Mouse (Mus musculus) thymus, adult 2 months (tissue): ENCODE results near the gene Spop. TPM values are rescaled to one million over a fixed set of nuclear protein-coding genes. Genes with fewer than 3 reads are reported as not detected.

Experiments
- DNase-seq: peaks from one replicate; pipeline ENCODE4 v3.0.0; 2021
- H3K27ac ChIP-seq: fragments of 200-500 bp; 2 replicates; pipeline ENCODE4 v1.5.1; 2012; ENCODE audit warnings: low read length, control low read depth; ENCODE audit not compliant: control insufficient read depth, insufficient read depth
- H3K27me3 ChIP-seq: fragments of 200-500 bp; 2 replicates; pipeline ENCODE4 v1.6.1; 2012; ENCODE audit warnings: mild to moderate bottlenecking, low read length, moderate library complexity, mixed read lengths; ENCODE audit not compliant: control insufficient read depth, insufficient read depth
- H3K36me3 ChIP-seq: fragments of 200-500 bp; 2 replicates; pipeline ENCODE4 v1.6.1; 2012; ENCODE audit warnings: mild to moderate bottlenecking, low read length, moderate library complexity; ENCODE audit not compliant: control insufficient read depth, insufficient read depth
- H3K4me1 ChIP-seq: fragments of 200-500 bp; replicated peaks from 2 replicates; pipeline ENCODE4 v1.6.1; 2012; ENCODE audit warnings: low read length; ENCODE audit not compliant: control insufficient read depth, insufficient read depth
- H3K4me3 ChIP-seq: fragments of 200-500 bp; 2 replicates; pipeline ENCODE4 v1.5.1; 2012; ENCODE audit warnings: mild to moderate bottlenecking, low read length, control low read depth, moderate library complexity; ENCODE audit not compliant: control insufficient read depth, insufficient read depth
- CTCF ChIP-seq: fragments of 200-500 bp; IDR thresholded peaks from 2 replicates; pipeline ENCODE4 v1.5.1; 2012; ENCODE audit warnings: mild to moderate bottlenecking, control low read depth, low read length, moderate library complexity, borderline replicate concordance; ENCODE audit not compliant: control insufficient read depth, poor library complexity, insufficient read depth; ENCODE audit errors: extremely low read depth
- POLR2A ChIP-seq: fragments of 200-500 bp; IDR thresholded peaks from 2 replicates; pipeline ENCODE4 v1.6.1; 2012; ENCODE audit warnings: mild to moderate bottlenecking, low read length, control low read depth, moderate library complexity; ENCODE audit not compliant: control insufficient read depth, poor library complexity, insufficient read depth; ENCODE audit errors: extremely low read depth
- WGBS: fragments of 180-500 bp; shearing (Covaris S2); methylation state at CpG from one replicate; pipeline ENCODE4 v1.1.7; 2018; 5-methylcytosine and 5-hydroxymethylcytosine counted together
- polyA plus RNA-seq: library from polyadenylated mRNA; depleted of rRNA; stranded (reverse); fragments of >200 nt; gene quantifications from 2 replicates; pipeline ENCODE4 v1.2.3, GENCODE M21; 2012

Spop gene
- polyA plus RNA-seq, 1 experiment = 47.9 TPM

- WGBS = 98% methylated on average over 1 of the region's 1 CpGs
- no peak overlapping the region for H3K4me3 ChIP-seq
- H3K4me1 ChIP-seq = no peaks in the 10 kb centered on the region
- no peaks in the 10 kb centered on the region for H3K27me3 ChIP-seq
- TF ChIP-seq CTCF (no peak), POLR2A (no peak)
- no peak for DNase-seq
- peaks cover 53% of the 10 kb centered on the region for H3K36me3 ChIP-seq
- H3K27ac ChIP-seq = no peak overlapping the region
These were observed 59.6 kb downstream of the Spop start for GRCm38 (mm10) chr11:95473456-95473855.

- 94% methylated on average over 7 of the region's 7 CpGs for WGBS
- no peak overlapping the region for H3K4me3 ChIP-seq
- peaks cover 42% of the 10 kb centered on the region for H3K36me3 ChIP-seq
- H3K27me3 ChIP-seq = no peaks in the 10 kb centered on the region
- DNase-seq = no peak
- H3K27ac ChIP-seq = no peak overlapping the region
- TF ChIP-seq POLR2A (no peak), CTCF (no peak)
- no peaks in the 10 kb centered on the region for H3K4me1 ChIP-seq
These were observed 62.4 kb downstream of the Spop start for GRCm38 (mm10) chr11:95476323-95476722.

- H3K27ac ChIP-seq = no peak overlapping the region
- TF ChIP-seq POLR2A = no peak
- no peak for TF ChIP-seq CTCF
- H3K4me1 ChIP-seq = no peaks in the 10 kb centered on the region
- H3K4me3 ChIP-seq = no peak overlapping the region
- no peaks in the 10 kb centered on the region for H3K27me3 ChIP-seq
- 94% methylated on average over 4 of the region's 4 CpGs for WGBS
- no peak for DNase-seq
- peaks cover 23% of the 10 kb centered on the region for H3K36me3 ChIP-seq
These were observed 65.6 kb downstream of the Spop start for GRCm38 (mm10) chr11:95479458-95479857.

- WGBS = 95% methylated on average over 4 of the region's 4 CpGs
- DNase-seq = no peak
- no peaks in the 10 kb centered on the region for H3K4me1 ChIP-seq
- no peak overlapping the region for H3K4me3 ChIP-seq
- no peak overlapping the region for H3K27ac ChIP-seq
- no peaks in the 10 kb centered on the region for H3K27me3 ChIP-seq
- TF ChIP-seq CTCF (no peak), POLR2A (no peak)
- peaks cover 24% of the 10 kb centered on the region for H3K36me3 ChIP-seq
These were observed 66.8 kb downstream of the Spop start for GRCm38 (mm10) chr11:95480662-95481061.

- peaks cover 59% of the 10 kb centered on the region for H3K36me3 ChIP-seq
- DNase-seq = no peak
- H3K27ac ChIP-seq = no peak overlapping the region
- H3K4me3 ChIP-seq = no peak overlapping the region
- no peaks in the 10 kb centered on the region for H3K4me1 ChIP-seq
- H3K27me3 ChIP-seq = no peaks in the 10 kb centered on the region
- WGBS = 97% methylated on average over 18 of the region's 18 CpGs
- TF ChIP-seq POLR2A (no peak), CTCF (no peak)
These were observed 71.8 kb downstream of the Spop start for GRCm38 (mm10) chr11:95485634-95486033.

GRCm38 (mm10) chr11:95487237-95487636, 73.4 kb downstream of the Spop start:
- Histone ChIP-seq H3K4me1 (no peaks in the 10 kb centered on the region), H3K36me3 (peaks cover 72% of the 10 kb centered on the region), H3K4me3 (no peak overlapping the region), H3K27me3 (no peaks in the 10 kb centered on the region), H3K27ac (no peak overlapping the region)
- no peak for TF ChIP-seq CTCF
- no peak for TF ChIP-seq POLR2A
- no peak for DNase-seq
- WGBS = 100% methylated on average over 2 of the region's 2 CpGs

GRCm38 (mm10) chr11:95490104-95490503, 76.2 kb downstream of the Spop start:
- H3K36me3 ChIP-seq = peaks cover 78% of the 10 kb centered on the region
- no peaks in the 10 kb centered on the region for H3K4me1 ChIP-seq
- no peak overlapping the region for H3K27ac ChIP-seq
- no peak overlapping the region for H3K4me3 ChIP-seq
- TF ChIP-seq POLR2A = no peak
- no peak for TF ChIP-seq CTCF
- DNase-seq = no peak
- WGBS = 94% methylated on average over 14 of the region's 14 CpGs
- H3K27me3 ChIP-seq = no peaks in the 10 kb centered on the region
